Mouse (Mus musculus): ENCODE results near the gene Ctsf. TPM values are rescaled to one million over a fixed set of nuclear protein-coding genes. Genes with fewer than 3 reads are reported as not detected.
"Not testable (repeated sequence)": the region's sequence is repeated elsewhere in the genome, so short reads cannot be mapped to it uniquely, and the experiment has no call there.

The Ctsf gene
- polyA plus RNA-seq (2016; fragmentation: Nextera tagmentation; extraction: Ambion mirVana), result 13.3 and 18.5 TPM in 2 replicates

GRCm38 (mm10) chr19:4854552-4855469 lies at the start of gene Ctsf:
Ctsf (plus strand) TSS chr19:4855130.
- 4% methylated on average over 45 of the region's 45 CpGs for WGBS
- H3K4me3 ChIP-seq, result peak within 1 kb of the TSS; percentile 65
- peak within 1 kb of the TSS; percentile 66 for H3K27ac ChIP-seq

GRCm38 (mm10) chr19:4810309-4810708 lies 44.6 kb upstream of the Ctsf start:
- under 1% methylated on average over 14 of the region's 14 CpGs for WGBS
- Histone ChIP-seq H3K36me3 (peaks cover 11% of the 10 kb centered on the region), H3K27ac (peak overlapping the region; percentile 92), H3K9me3 (replicated peaks) (no peaks in the 10 kb centered on the region), H3K27me3 (ENCODE audit: low read depth, poor library complexity, severe bottlenecking) (no peaks in the 10 kb centered on the region), H3K4me1 (peaks cover 20% of the 10 kb centered on the region), H3K4me3 (peak overlapping the region; percentile 91)
- no peak for DNase-seq (ENCODE audit: low spot score)

More at GRCm38 (mm10) chr19:4854552-4855469, at the start of gene Ctsf:
- Histone ChIP-seq H3K4me1 (peaks cover 17% of the 10 kb centered on the region), H3K27me3 (ENCODE audit: low read depth, poor library complexity, severe bottlenecking) (peaks cover 13% of the 10 kb centered on the region; the same call in 1 of the 2 replicates), H3K9me3 (replicated peaks) (no peaks in the 10 kb centered on the region), H3K36me3 (no peaks in the 10 kb centered on the region)
- peak; percentile 84 for DNase-seq (ENCODE audit: low spot score)

- Histone ChIP-seq H3K4me1 (peaks cover 20% of the 10 kb centered on the region), H3K36me3 (peaks cover 9% of the 10 kb centered on the region), H3K4me3 (peak overlapping the region; percentile 91), H3K27me3 (ENCODE audit: low read depth, poor library complexity, severe bottlenecking) (no peaks in the 10 kb centered on the region), H3K27ac (peak overlapping the region; percentile 92), H3K9me3 (replicated peaks) (no peaks in the 10 kb centered on the region; the same call in 1 of the 2 replicates)
- DNase-seq (ENCODE audit: low spot score), result no peak
- 0% methylated on average over 17 of the region's 17 CpGs for WGBS
Observed at GRCm38 (mm10) chr19:4810746-4811062, 44.2 kb upstream of the Ctsf start.

DNA sequence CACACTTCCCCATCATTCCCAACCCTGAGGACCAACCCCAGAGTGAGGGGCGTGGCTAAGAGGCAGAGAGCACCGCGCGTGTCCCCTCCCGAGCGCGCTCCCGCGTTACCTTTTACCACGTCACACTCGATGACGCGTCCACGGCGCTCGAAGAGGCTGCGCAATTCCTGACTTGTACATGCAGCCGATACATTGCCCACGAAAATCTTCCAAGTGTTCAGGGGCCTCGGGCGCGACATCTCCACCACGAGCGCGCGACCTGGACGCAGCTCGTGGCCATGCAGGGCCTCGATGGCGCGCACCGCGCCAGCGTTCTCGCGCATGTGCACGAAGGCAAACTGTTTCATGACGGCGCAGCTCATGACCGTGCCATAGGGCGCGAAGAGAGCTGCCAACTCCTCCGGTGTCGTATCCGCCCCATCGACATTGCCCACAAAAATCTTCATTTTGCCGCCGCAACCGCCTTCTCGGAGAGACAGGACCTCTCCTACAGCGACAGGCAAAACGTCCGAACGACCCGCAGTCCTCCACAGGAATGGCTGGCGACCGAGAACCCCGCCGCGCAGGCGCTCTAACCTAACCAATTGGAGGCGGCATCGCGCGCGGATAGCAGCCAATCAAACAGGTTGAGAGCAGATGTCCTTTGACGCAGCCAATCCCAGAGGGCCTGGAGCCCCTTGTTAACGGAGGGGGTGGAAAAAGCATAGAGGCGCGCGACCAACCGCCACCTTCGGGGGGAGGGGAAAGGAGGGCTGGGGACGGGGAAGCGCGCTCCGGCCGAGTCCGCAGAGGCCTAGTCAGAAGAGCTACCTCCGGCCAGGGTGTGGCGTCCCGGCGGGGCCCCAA lies 43.6 kb upstream of the Ctsf start, which contains the start of the genes Gm21992 and Rbm14:
Gm21992 (minus strand) TSS at position 550 of the 846 bp plus-strand sequence.
Rbm14 (minus strand) TSS at position 572 of the 846 bp plus-strand sequence.
- Histone ChIP-seq H3K27me3 (ENCODE audit: low read depth, poor library complexity, severe bottlenecking) (no peaks in the 10 kb centered on the region), H3K36me3 (peaks cover 8% of the 10 kb centered on the region), H3K4me3 (peak within 1 kb of the TSS; percentile 91), H3K27ac (peak within 1 kb of the TSS; percentile 92), H3K9me3 (replicated peaks) (no peaks in the 10 kb centered on the region; the same call in 1 of the 2 replicates), H3K4me1 (peaks cover 20% of the 10 kb centered on the region)
- peak; percentile 97 for DNase-seq (ENCODE audit: low spot score)
- WGBS, result under 1% methylated on average over 83 of the region's 83 CpGs

DNA sequence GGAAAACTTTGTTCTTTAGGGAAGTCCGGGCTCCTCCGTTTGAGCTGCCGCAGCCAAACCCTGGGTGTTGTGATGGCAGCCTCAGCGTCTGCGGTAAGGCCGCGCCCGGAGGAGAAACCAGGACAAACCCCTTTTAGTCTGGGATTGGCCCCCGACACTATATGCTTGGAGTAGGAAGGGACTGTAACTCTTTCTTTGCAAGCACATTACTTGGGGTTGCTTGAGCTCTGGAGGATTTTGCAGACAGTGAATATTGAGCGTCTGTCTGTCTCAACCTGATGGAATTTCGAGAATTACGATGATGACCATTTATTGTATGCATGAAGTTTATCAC lies 43.1 kb upstream of the Ctsf start:
- no peak for DNase-seq (ENCODE audit: low spot score)
- Histone ChIP-seq H3K36me3 (peaks cover 3% of the 10 kb centered on the region), H3K4me1 (peaks cover 20% of the 10 kb centered on the region), H3K4me3 (peak overlapping the region; percentile 91), H3K9me3 (replicated peaks) (no peaks in the 10 kb centered on the region; the same call in 1 of the 2 replicates), H3K27ac (peak overlapping the region; percentile 92), H3K27me3 (ENCODE audit: low read depth, poor library complexity, severe bottlenecking) (no peaks in the 10 kb centered on the region)
- 6% methylated on average over 12 of the region's 12 CpGs for WGBS

GRCm38 (mm10) chr19:4812334-4812949 lies 42.5 kb upstream of the Ctsf start:
- DNase-seq (ENCODE audit: low spot score); H3K36me3 ChIP-seq; H3K9me3 ChIP-seq (replicated peaks); H3K27me3 ChIP-seq (ENCODE audit: low read depth, poor library complexity, severe bottlenecking): not testable (repeated sequence)
- Histone ChIP-seq H3K27ac (peak overlapping the region; percentile 92), H3K4me3 (peak overlapping the region; percentile 91), H3K4me1 (peaks cover 20% of the 10 kb centered on the region)
- 77% methylated on average over 8 of the region's 8 CpGs for WGBS

- no peak for DNase-seq (ENCODE audit: low spot score)
- Histone ChIP-seq H3K27ac (no peak overlapping the region), H3K4me3 (no peak overlapping the region), H3K4me1 (peaks cover 17% of the 10 kb centered on the region), H3K9me3 (replicated peaks) (no peaks in the 10 kb centered on the region; the same call in 1 of the 2 replicates), H3K36me3 (no peaks in the 10 kb centered on the region), H3K27me3 (ENCODE audit: low read depth, poor library complexity, severe bottlenecking) (no peaks in the 10 kb centered on the region)
- 80% methylated on average over 6 of the region's 6 CpGs for WGBS
Observed at GRCm38 (mm10) chr19:4813015-4813414, 41.9 kb upstream of the Ctsf start.

DNA sequence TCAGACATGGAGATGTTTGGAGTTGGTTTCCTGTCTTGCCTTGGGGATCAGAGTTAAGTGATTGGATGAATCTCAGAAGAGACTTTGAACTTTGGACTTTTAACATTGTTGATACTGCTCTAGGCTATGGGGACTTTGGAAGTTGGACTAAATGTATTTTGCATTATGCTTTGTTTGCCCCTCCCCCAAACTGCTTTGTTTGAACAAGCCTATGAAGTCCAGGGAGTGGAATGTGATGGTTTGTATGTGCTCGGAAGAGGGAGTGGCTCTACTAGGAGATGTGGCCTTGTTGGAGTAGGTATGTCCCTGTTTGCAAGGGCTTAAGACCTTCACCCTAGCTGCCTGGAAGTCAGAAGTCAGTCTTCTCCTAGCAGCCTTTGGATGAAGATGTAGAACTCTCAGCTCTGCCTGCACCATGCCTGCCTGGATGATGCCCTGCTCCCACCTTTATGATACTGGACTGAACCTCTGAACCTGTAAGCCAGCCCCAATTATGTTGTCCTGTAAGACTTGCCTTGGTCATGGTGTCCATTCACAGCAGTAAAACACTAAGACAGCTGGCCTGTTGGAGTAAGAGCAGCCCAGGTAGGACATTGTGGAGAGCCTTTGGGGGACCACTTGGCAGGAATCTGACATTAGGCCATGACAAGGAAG lies 37.6 kb upstream of the Ctsf start:
- Histone ChIP-seq H3K9me3 (replicated peaks) (no peaks in the 10 kb centered on the region; the same call in 1 of the 2 replicates), H3K4me3 (no peak overlapping the region), H3K36me3 (no peaks in the 10 kb centered on the region), H3K27me3 (ENCODE audit: low read depth, poor library complexity, severe bottlenecking) (no peaks in the 10 kb centered on the region), H3K4me1 (no peaks in the 10 kb centered on the region), H3K27ac (no peak overlapping the region)
- DNase-seq (ENCODE audit: low spot score), result no peak
- WGBS, result 74% methylated on average over 1 of the region's 1 CpGs

DNA sequence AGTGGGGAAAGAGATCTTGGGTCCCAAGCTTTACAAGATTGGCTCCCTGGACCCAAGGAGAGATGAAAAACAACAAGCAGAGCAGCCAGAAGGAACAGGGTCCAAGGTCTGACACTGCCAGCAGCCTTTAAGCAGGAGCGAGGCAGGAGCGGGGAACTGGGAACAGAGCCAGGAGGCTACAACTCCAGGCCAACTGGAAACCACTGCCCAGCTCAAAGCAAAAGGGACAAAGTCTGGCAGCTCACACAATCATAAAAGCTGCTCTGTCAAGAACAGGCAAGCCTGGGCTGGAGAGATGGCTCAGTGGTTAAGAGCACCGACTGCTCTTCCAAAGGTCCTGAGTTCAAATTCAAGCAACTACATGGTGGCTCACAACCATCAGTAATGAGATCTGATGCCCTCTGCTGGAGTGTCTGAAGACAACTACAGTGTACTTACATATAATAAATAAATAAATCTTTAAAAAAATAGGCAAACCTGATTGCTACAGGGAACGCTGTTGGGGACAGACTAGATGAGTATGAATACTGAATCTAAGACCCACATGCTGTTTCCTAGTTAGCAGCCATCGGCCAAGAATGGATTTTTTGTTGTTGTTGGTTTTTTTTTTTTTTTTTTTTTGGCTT lies 34.1 kb upstream of the Ctsf start:
- WGBS, result 87% methylated on average over 5 of the region's 5 CpGs
- H3K36me3 ChIP-seq, result peaks cover 18% of the 10 kb centered on the region
- no peaks in the 10 kb centered on the region for H3K27me3 ChIP-seq (ENCODE audit: low read depth, poor library complexity, severe bottlenecking)

GRCm38 (mm10) chr19:4828444-4829114 lies 26.4 kb upstream of the Ctsf start:
- DNase-seq (ENCODE audit: low spot score), result no peak
- 51% methylated on average over 16 of the region's 16 CpGs for WGBS
- Histone ChIP-seq H3K9me3 (replicated peaks) (no peaks in the 10 kb centered on the region), H3K36me3 (peaks cover 57% of the 10 kb centered on the region), H3K4me1 (peaks cover 9% of the 10 kb centered on the region; the same call in 1 of the 2 replicates), H3K27me3 (ENCODE audit: low read depth, poor library complexity, severe bottlenecking) (no peaks in the 10 kb centered on the region), H3K4me3 (no peak overlapping the region), H3K27ac (no peak overlapping the region; the same call in 1 of the 2 replicates)

More for the DNA sequence above, 34.1 kb upstream of the Ctsf start:
- H3K9me3 ChIP-seq (replicated peaks), result no peaks in the 10 kb centered on the region
- no peaks in the 10 kb centered on the region for H3K4me1 ChIP-seq
- DNase-seq (ENCODE audit: low spot score), result no peak
- no peak overlapping the region for H3K4me3 ChIP-seq
- no peak overlapping the region for H3K27ac ChIP-seq

GRCm38 (mm10) chr19:4829156-4829555 lies 25.8 kb upstream of the Ctsf start:
- 63% methylated on average over 7 of the region's 7 CpGs for WGBS
- H3K9me3 ChIP-seq (replicated peaks), result no peaks in the 10 kb centered on the region
- H3K36me3 ChIP-seq, result peaks cover 59% of the 10 kb centered on the region
- H3K27ac ChIP-seq, result no peak overlapping the region
- DNase-seq (ENCODE audit: low spot score), result no peak
- no peak overlapping the region for H3K4me3 ChIP-seq
- H3K4me1 ChIP-seq, result peaks cover 9% of the 10 kb centered on the region; the same call in 1 of the 2 replicates
- H3K27me3 ChIP-seq (ENCODE audit: low read depth, poor library complexity, severe bottlenecking), result no peaks in the 10 kb centered on the region

All from limb, embryonic 10.5 days (tissue).